Mouse (Mus musculus): ENCODE measurements at regions not wholly inside any gene's neighbourhood (a gene's known extent, or its start where the extent isn't known, plus 50 kb on each side); places are given as distances from the start of the nearest gene placed in this dataset.
A peak's percentile ranks its signal among the peaks of the same experiment; 100 is the strongest.

DNA sequence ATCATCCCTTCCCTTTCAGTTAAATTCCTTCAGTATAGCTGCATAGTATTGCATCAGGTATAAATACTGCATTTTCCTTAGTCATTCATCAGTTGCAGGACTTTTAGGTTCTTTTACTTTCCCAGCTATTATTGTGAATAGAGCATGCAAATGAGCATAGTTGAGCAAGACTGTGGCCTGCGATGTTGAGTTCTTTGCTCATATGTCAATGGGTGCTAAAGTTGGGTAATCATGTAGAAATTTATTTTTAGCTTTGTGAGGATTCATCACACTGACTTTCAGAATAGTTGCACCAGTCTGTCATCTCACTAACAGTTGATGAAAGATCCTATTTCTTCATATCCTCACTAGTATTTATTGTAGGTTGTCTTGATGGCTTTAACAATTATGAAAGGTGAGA, 380.3 kb upstream of the Arrdc3 start:
- TF ChIP-seq POLR2A (IDR thresholded peaks at IDR 0.05; ENCODE audit: insufficient read depth, low read depth, low read length) (no peak), CTCF (IDR thresholded peaks at IDR 0.05) (no peak), EP300 (IDR thresholded peaks at IDR 0.05; ENCODE audit: insufficient read depth, low read depth, low read length) (no peak)
- H3K9ac ChIP-seq (ENCODE audit: low read depth, low read length), result no peak overlapping the region
- no peak for DNase-seq
- no peak overlapping the region for H3K27ac ChIP-seq
- no peaks in the 10 kb centered on the region for H3K36me3 ChIP-seq (ENCODE audit: control insufficient read depth, insufficient read depth, low read length)
- intact Hi-C loops (cut with DNase I), result no loop called here
- H3K4me3 ChIP-seq, result no peak overlapping the region
- no peaks in the 10 kb centered on the region for H3K27me3 ChIP-seq (ENCODE audit: control insufficient read depth, insufficient read depth, low read length)
- H3K4me1 ChIP-seq (ENCODE audit: control insufficient read depth, insufficient read depth, low read length), result no peaks in the 10 kb centered on the region
- no peaks in the 10 kb centered on the region for H3K79me2 ChIP-seq (replicated peaks; ENCODE audit: control insufficient read depth, insufficient read depth, low read length)
- WGBS, result 93% methylated on average over 1 of the region's 1 CpGs

- 61% methylated on average over 3 of the region's 3 CpGs for WGBS
- H3K27me3 ChIP-seq (ENCODE audit: control insufficient read depth, insufficient read depth, low read length), result no peaks in the 10 kb centered on the region
- DNase-seq, result no peak
- intact Hi-C loops (cut with DNase I), result no loop called here
- TF ChIP-seq POLR2A (IDR thresholded peaks at IDR 0.05; ENCODE audit: insufficient read depth, low read depth, low read length) (no peak), CTCF (IDR thresholded peaks at IDR 0.05) (no peak), EP300 (IDR thresholded peaks at IDR 0.05; ENCODE audit: insufficient read depth, low read depth, low read length) (no peak)
- no peaks in the 10 kb centered on the region for H3K79me2 ChIP-seq (replicated peaks; ENCODE audit: control insufficient read depth, insufficient read depth, low read length)
- H3K9ac ChIP-seq (ENCODE audit: low read depth, low read length), result no peak overlapping the region
- H3K4me3 ChIP-seq, result no peak overlapping the region
- no peaks in the 10 kb centered on the region for H3K4me1 ChIP-seq (ENCODE audit: control insufficient read depth, insufficient read depth, low read length)
- no peak overlapping the region for H3K27ac ChIP-seq
- no peaks in the 10 kb centered on the region for H3K36me3 ChIP-seq (ENCODE audit: control insufficient read depth, insufficient read depth, low read length)
These were observed 368.8 kb upstream of the Arrdc3 start for GRCm38 (mm10) chr13:80514171-80514981.

DNA sequence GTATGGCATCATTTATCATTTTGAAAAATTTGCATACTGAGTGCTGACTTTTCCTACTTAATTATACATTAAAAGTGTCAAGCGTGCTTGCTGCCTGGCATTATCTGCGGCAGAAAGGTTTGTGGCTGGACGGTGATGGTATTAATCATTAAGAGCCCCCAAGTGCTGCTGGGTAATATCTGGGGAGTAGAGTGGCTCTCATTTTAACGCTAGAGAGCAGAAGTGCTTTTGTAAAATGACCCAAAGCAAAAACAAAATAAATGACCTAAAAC, 368.3 kb upstream of the Arrdc3 start:
- WGBS, result 74% methylated on average over 4 of the region's 4 CpGs
- no peaks in the 10 kb centered on the region for H3K36me3 ChIP-seq (ENCODE audit: control insufficient read depth, insufficient read depth, low read length)
- no peak overlapping the region for H3K4me3 ChIP-seq
- no peak overlapping the region for H3K27ac ChIP-seq
- no peak overlapping the region for H3K9ac ChIP-seq (ENCODE audit: low read depth, low read length)
- H3K4me1 ChIP-seq (ENCODE audit: control insufficient read depth, insufficient read depth, low read length), result no peaks in the 10 kb centered on the region
- TF ChIP-seq EP300 (IDR thresholded peaks at IDR 0.05; ENCODE audit: insufficient read depth, low read depth, low read length) (no peak), POLR2A (IDR thresholded peaks at IDR 0.05; ENCODE audit: insufficient read depth, low read depth, low read length) (no peak), CTCF (IDR thresholded peaks at IDR 0.05) (no peak)
- H3K79me2 ChIP-seq (replicated peaks; ENCODE audit: control insufficient read depth, insufficient read depth, low read length), result no peaks in the 10 kb centered on the region
- no peaks in the 10 kb centered on the region for H3K27me3 ChIP-seq (ENCODE audit: control insufficient read depth, insufficient read depth, low read length)
- no peak for DNase-seq
- intact Hi-C loops (cut with DNase I), result no loop called here

- TF ChIP-seq POLR2A (IDR thresholded peaks at IDR 0.05; ENCODE audit: insufficient read depth, low read depth, low read length), result no peak
- TF ChIP-seq CTCF (IDR thresholded peaks at IDR 0.05), result peak; percentile 35
- TF ChIP-seq EP300 (IDR thresholded peaks at IDR 0.05; ENCODE audit: insufficient read depth, low read depth, low read length), result no peak
- Histone ChIP-seq H3K9ac (ENCODE audit: low read depth, low read length) (no peak overlapping the region), H3K79me2 (replicated peaks; ENCODE audit: control insufficient read depth, insufficient read depth, low read length) (no peaks in the 10 kb centered on the region), H3K4me1 (ENCODE audit: control insufficient read depth, insufficient read depth, low read length) (no peaks in the 10 kb centered on the region), H3K27ac (no peak overlapping the region), H3K4me3 (no peak overlapping the region), H3K36me3 (ENCODE audit: control insufficient read depth, insufficient read depth, low read length) (no peaks in the 10 kb centered on the region), H3K27me3 (ENCODE audit: control insufficient read depth, insufficient read depth, low read length) (no peaks in the 10 kb centered on the region)
- DNase-seq, result no peak
- 80% methylated on average over 1 of the region's 1 CpGs for WGBS
- intact Hi-C loops (cut with DNase I), result no loop called here
These were observed 364.3 kb upstream of the Arrdc3 start for GRCm38 (mm10) chr13:80518836-80519235.

- no peak overlapping the region for H3K9ac ChIP-seq (ENCODE audit: low read depth, low read length)
- WGBS, result 40% methylated on average over 4 of the region's 4 CpGs
- no peaks in the 10 kb centered on the region for H3K27me3 ChIP-seq (ENCODE audit: control insufficient read depth, insufficient read depth, low read length)
- no peaks in the 10 kb centered on the region for H3K79me2 ChIP-seq (replicated peaks; ENCODE audit: control insufficient read depth, insufficient read depth, low read length)
- intact Hi-C loops (cut with DNase I), result no loop called here
- H3K27ac ChIP-seq, result no peak overlapping the region
- H3K4me1 ChIP-seq (ENCODE audit: control insufficient read depth, insufficient read depth, low read length), result no peaks in the 10 kb centered on the region
- no peak overlapping the region for H3K4me3 ChIP-seq
- peak in 1 of 2 experiments; percentile 6 for DNase-seq
- TF ChIP-seq EP300 (IDR thresholded peaks at IDR 0.05; ENCODE audit: insufficient read depth, low read depth, low read length), result no peak
- no peak for TF ChIP-seq CTCF (IDR thresholded peaks at IDR 0.05)
- no peak for TF ChIP-seq POLR2A (IDR thresholded peaks at IDR 0.05; ENCODE audit: insufficient read depth, low read depth, low read length)
- no peaks in the 10 kb centered on the region for H3K36me3 ChIP-seq (ENCODE audit: control insufficient read depth, insufficient read depth, low read length)
These were observed 363.4 kb upstream of the Arrdc3 start for GRCm38 (mm10) chr13:80519792-80520191.

DNA sequence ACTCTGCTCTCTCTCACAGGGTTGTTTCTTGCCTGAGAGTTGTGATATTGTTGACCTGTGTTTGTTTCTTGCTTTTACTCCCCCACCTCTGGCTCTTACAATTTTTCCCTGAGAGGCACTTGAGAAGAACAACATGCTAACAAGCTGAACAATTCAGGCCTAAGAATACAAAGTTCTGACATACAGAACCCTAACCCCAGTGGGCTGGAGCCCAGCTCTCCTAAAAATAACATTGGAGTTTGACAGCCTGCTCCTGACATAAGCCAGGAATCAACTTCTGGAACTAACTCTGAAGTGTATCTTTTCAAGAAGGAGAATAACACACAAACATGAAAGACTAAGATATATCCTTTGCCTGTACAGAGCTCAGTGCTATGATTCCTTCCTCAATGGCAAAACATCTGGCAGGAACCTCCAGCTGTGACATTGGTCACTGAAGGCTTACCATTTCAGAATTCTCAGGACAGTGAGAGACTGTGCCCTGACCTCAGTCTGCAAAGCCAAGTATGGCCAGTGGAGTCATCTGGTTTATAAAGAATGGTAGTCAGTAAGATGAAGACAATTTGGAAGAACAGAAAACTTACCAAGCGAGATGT, 347.3 kb upstream of the Arrdc3 start:
- no peaks in the 10 kb centered on the region for H3K79me2 ChIP-seq (replicated peaks; ENCODE audit: control insufficient read depth, insufficient read depth, low read length)
- no peaks in the 10 kb centered on the region for H3K27me3 ChIP-seq (ENCODE audit: control insufficient read depth, insufficient read depth, low read length)
- no peak overlapping the region for H3K4me3 ChIP-seq
- no peak overlapping the region for H3K9ac ChIP-seq (ENCODE audit: low read depth, low read length)
- no peak for TF ChIP-seq CTCF (IDR thresholded peaks at IDR 0.05)
- TF ChIP-seq EP300 (IDR thresholded peaks at IDR 0.05; ENCODE audit: insufficient read depth, low read depth, low read length), result no peak
- no peak for TF ChIP-seq POLR2A (IDR thresholded peaks at IDR 0.05; ENCODE audit: insufficient read depth, low read depth, low read length)
- intact Hi-C loops (cut with DNase I), result no loop called here
- DNase-seq, result peak; percentile 25 to 59
- WGBS, result 94% methylated on average over 1 of the region's 1 CpGs
- H3K36me3 ChIP-seq (ENCODE audit: control insufficient read depth, insufficient read depth, low read length), result no peaks in the 10 kb centered on the region
- peaks cover 2% of the 10 kb centered on the region for H3K4me1 ChIP-seq (ENCODE audit: control insufficient read depth, insufficient read depth, low read length)
- H3K27ac ChIP-seq, result peak overlapping the region; percentile 51
